Mouse (Mus musculus) limb, embryonic 14.5 days (tissue): Measurements from ENCODE around the gene Cstad. TPM values are rescaled to one million over a fixed set of nuclear protein-coding genes. Genes with fewer than 3 reads are reported as not detected.

Source experiments
- ATAC-seq: fragments of 200-750 bp; cut with Nextera tagmentation; 2 replicates; pipeline ENCODE4 v1.8.0; 2017; ENCODE audit warnings: low read depth, moderate number of reproducible peaks, moderate TSS enrichment; ENCODE audit not compliant: low FRiP score
- DNase-seq: peaks from one replicate; pipeline ENCODE4 v3.0.0-alpha.2; 2015; ENCODE audit warnings: low spot score
- H3K27ac ChIP-seq: fragments of 300-500 bp; sonication (generic); replicated peaks from 2 replicates; pipeline ENCODE4 v1.5.1; 2014; ENCODE audit warnings: low read depth, mild to moderate bottlenecking, low read length, moderate library complexity, mixed read lengths
- H3K27me3 ChIP-seq: fragments of 300-500 bp; sonication (generic); 2 replicates; pipeline ENCODE4 v1.6.1; 2014; ENCODE audit warnings: low read length, mixed read lengths; ENCODE audit not compliant: control insufficient read depth, insufficient read depth
- H3K36me3 ChIP-seq: fragments of 300-500 bp; sonication (generic); 2 replicates; pipeline ENCODE4 v1.6.1; 2014; ENCODE audit warnings: mild to moderate bottlenecking, low read length, moderate library complexity, mixed read lengths; ENCODE audit not compliant: control insufficient read depth, insufficient read depth
- H3K4me1 ChIP-seq: fragments of 300-500 bp; sonication (generic); 2 replicates; pipeline ENCODE4 v1.6.1; 2014; ENCODE audit warnings: antibody characterized with exemption, low read length, mixed read lengths; ENCODE audit not compliant: control insufficient read depth, insufficient read depth
- H3K4me2 ChIP-seq: fragments of 300-500 bp; sonication (generic); replicated peaks from 2 replicates; pipeline ENCODE4 v1.6.1; 2014; ENCODE audit warnings: low read depth, mild to moderate bottlenecking, low read length, moderate library complexity; ENCODE audit not compliant: severe bottlenecking
- H3K4me3 ChIP-seq: fragments of 300-500 bp; sonication (generic); replicated peaks from 2 replicates; pipeline ENCODE4 v1.5.1; 2014; ENCODE audit warnings: low read length
- H3K9ac ChIP-seq: fragments of 300-500 bp; sonication (generic); 2 replicates; pipeline ENCODE4 v1.6.1; 2014; ENCODE audit warnings: mild to moderate bottlenecking, low read depth, low read length, moderate library complexity; ENCODE audit not compliant: severe bottlenecking
- H3K9me3 ChIP-seq: fragments of 300-500 bp; sonication (generic); 2 replicates; pipeline ENCODE4 v1.6.1; 2016; ENCODE audit warnings: low read length; ENCODE audit not compliant: control insufficient read depth
- POLR2A ChIP-seq: fragments of 200-500 bp; IDR thresholded peaks from 2 replicates; pipeline ENCODE4 v1.8.0; 2012; ENCODE audit warnings: inconsistent platforms, mild to moderate bottlenecking, moderate library complexity, borderline replicate concordance; ENCODE audit not compliant: insufficient read depth, insufficient read length; ENCODE audit errors: extremely low read depth
- WGBS: fragments of 180-500 bp; shearing (Covaris S2); extraction: QIAGEN DNeasy Blood & Tissue Kit; methylation state at CpG from one replicate; pipeline ENCODE4 v1.1.7; 2014; 5-methylcytosine and 5-hydroxymethylcytosine counted together
- polyA plus RNA-seq, 2 experiments: library from polyadenylated mRNA; depleted of rRNA in 1 of 2; stranded (reverse) in 1 of 2; unstranded in 1 of 2; fragments of >200 nt; fragmentation: Nextera tagmentation in 1 of 2; extraction: Ambion mirVana in 1 of 2; gene quantifications; 2 replicates each; pipeline versions ENCODE4 v1.2.1 to v1.2.3; 2012 to 2014

Gene Cstad
- polyA plus RNA-seq, 2 experiments, result 1.3 to 3.1 TPM

- no peak overlapping the region for H3K27ac ChIP-seq
- DNase-seq (peak; percentile 51), ATAC-seq (peak; percentile 86)
- H3K36me3 ChIP-seq, result no peaks in the 10 kb centered on the region
- H3K4me2 ChIP-seq, result peak overlapping the region; percentile 31; the same call in 1 of the 2 replicates
- H3K27me3 ChIP-seq, result no peaks in the 10 kb centered on the region
- H3K4me1 ChIP-seq, result no peaks in the 10 kb centered on the region
- H3K9ac ChIP-seq, result no peak overlapping the region
- H3K4me3 ChIP-seq, result no peak overlapping the region
- WGBS, result 56% methylated on average over 7 of the region's 7 CpGs
- H3K9me3 ChIP-seq, result no peaks in the 10 kb centered on the region
- no peak for TF ChIP-seq POLR2A
Observed at GRCm38 (mm10) chr2:30553851-30554540, 40.8 kb upstream of the Cstad start.

DNA sequence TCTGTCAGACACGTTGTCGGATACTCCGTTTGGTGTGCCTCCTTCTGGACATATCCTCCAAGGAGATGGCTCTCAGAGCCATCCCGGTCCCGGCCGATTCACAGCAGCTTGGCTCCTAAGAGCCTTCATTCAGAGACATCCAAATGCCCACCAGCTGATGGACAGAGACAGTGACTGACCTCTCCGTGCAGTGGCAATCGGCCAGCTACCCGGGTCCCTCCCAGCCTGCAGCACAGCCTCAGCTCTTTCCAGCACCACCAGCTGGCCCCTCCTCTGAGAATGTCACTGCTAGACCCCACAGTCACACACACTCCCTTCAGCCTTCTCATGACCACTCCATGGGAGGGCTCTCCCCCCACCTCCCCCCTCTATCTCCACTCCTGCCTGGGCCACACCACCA is 39.6 kb upstream of the Cstad start:
- DNase-seq (no peak), ATAC-seq (no peak)
- Histone ChIP-seq H3K4me2 (no peak overlapping the region), H3K27ac (no peak overlapping the region), H3K4me3 (no peak overlapping the region), H3K27me3 (no peaks in the 10 kb centered on the region), H3K9ac (no peak overlapping the region), H3K9me3 (no peaks in the 10 kb centered on the region), H3K4me1 (no peaks in the 10 kb centered on the region), H3K36me3 (no peaks in the 10 kb centered on the region)
- TF ChIP-seq POLR2A, result no peak
- 74% methylated on average over 9 of the region's 9 CpGs for WGBS

DNA sequence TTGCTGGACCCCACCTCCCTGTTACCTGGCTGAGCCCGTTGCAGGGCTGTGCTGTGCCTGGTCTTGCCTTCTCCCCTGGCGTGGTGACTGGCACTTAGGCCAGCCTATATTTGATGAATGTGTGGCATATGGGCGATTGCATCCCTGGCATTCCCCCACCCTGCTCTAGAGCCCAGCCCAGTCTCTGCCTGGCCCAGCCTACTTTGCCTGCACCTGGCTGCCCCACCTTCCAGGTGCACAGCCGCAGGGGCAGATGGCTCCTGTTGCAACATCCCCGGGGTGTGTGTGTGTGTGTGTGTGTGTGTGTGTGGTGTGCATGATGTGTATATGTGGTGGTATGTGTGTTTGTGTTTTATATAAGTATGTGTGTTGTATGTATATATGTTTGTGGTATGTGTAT is 38.3 kb upstream of the Cstad start:
- no peak for DNase-seq
- no peak for TF ChIP-seq POLR2A
- Histone ChIP-seq H3K4me3 (no peak overlapping the region), H3K27me3 (no peaks in the 10 kb centered on the region), H3K36me3 (no peaks in the 10 kb centered on the region), H3K9ac (no peak overlapping the region), H3K9me3 (no peaks in the 10 kb centered on the region), H3K4me1 (no peaks in the 10 kb centered on the region), H3K27ac (no peak overlapping the region), H3K4me2 (no peak overlapping the region)
- WGBS, result 70% methylated on average over 5 of the region's 5 CpGs
- no peak for ATAC-seq

DNA sequence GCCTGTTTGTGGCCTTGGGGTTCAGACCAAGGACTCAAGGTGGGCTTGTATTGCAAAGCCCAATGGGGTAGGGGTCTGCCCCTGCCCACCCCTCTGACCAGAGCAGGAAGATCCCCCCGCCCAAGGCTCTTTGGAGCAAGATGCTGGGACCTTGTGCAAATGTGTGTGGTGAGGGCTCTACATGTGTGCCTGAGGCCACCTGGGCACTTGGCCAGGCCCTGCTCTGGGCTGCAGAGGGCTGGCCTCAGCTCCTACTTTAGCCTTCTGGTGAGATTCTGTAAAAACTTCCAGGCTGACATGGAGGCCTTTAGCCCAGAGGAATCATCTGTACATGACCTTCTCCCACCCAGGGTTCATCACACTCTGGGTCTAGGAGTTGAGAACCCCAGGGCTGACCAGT is 35.3 kb upstream of the Cstad start:
- Histone ChIP-seq H3K4me2 (no peak overlapping the region), H3K27me3 (no peaks in the 10 kb centered on the region), H3K4me1 (no peaks in the 10 kb centered on the region), H3K4me3 (no peak overlapping the region), H3K36me3 (no peaks in the 10 kb centered on the region), H3K9ac (no peak overlapping the region), H3K27ac (no peak overlapping the region), H3K9me3 (no peaks in the 10 kb centered on the region)
- TF ChIP-seq POLR2A, result no peak
- WGBS, result 100% methylated on average over 1 of the region's 1 CpGs
- no peak for DNase-seq
- no peak for ATAC-seq

- no peaks in the 10 kb centered on the region for H3K27me3 ChIP-seq
- no peaks in the 10 kb centered on the region for H3K9me3 ChIP-seq
- no peak overlapping the region for H3K9ac ChIP-seq
- H3K4me3 ChIP-seq, result no peak overlapping the region
- no peaks in the 10 kb centered on the region for H3K36me3 ChIP-seq
- H3K27ac ChIP-seq, result no peak overlapping the region
- H3K4me1 ChIP-seq, result no peaks in the 10 kb centered on the region
- no peak for TF ChIP-seq POLR2A
- 84% methylated on average over 3 of the region's 3 CpGs for WGBS
- DNase-seq (no peak), ATAC-seq (no peak)
- H3K4me2 ChIP-seq, result no peak overlapping the region
Observed at GRCm38 (mm10) chr2:30562553-30562952, 32.3 kb upstream of the Cstad start.
